Mouse (Mus musculus) neural tube, embryonic 12.5 days (tissue): ENCODE results near the gene Synm. TPM values are rescaled to one million over a fixed set of nuclear protein-coding genes. Genes with fewer than 3 reads are reported as not detected.

ENCODE experiments used
- ATAC-seq: fragments of 200-750 bp; cut with Nextera tagmentation; 2 replicates; pipeline ENCODE4 v1.8.0; 2017; ENCODE audit warnings: low read depth, mild to moderate bottlenecking, moderate TSS enrichment, moderate library complexity; ENCODE audit not compliant: low FRiP score
- H3K27ac ChIP-seq: fragments of 300-500 bp; sonication (generic); 2 replicates; pipeline ENCODE4 v1.5.1; 2016
- H3K27me3 ChIP-seq: fragments of 300-500 bp; sonication (generic); replicated peaks from 2 replicates; pipeline ENCODE4 v1.6.1; 2016; ENCODE audit warnings: mild to moderate bottlenecking
- H3K36me3 ChIP-seq: fragments of 300-500 bp; sonication (generic); 2 replicates; pipeline ENCODE4 v1.6.1; 2016; ENCODE audit warnings: mild to moderate bottlenecking
- H3K4me1 ChIP-seq: fragments of 300-500 bp; sonication (generic); 2 replicates; pipeline ENCODE4 v1.6.1; 2016
- H3K4me2 ChIP-seq: fragments of 300-500 bp; sonication (generic); replicated peaks from 2 replicates; pipeline ENCODE4 v1.6.1; 2016; ENCODE audit warnings: mild to moderate bottlenecking
- H3K4me3 ChIP-seq: fragments of 300-500 bp; sonication (generic); 2 replicates; pipeline ENCODE4 v1.5.1; 2016
- H3K9ac ChIP-seq: fragments of 300-500 bp; sonication (generic); 2 replicates; pipeline ENCODE4 v1.6.1; 2016; ENCODE audit warnings: mild to moderate bottlenecking
- H3K9me3 ChIP-seq: fragments of 300-500 bp; sonication (generic); 2 replicates; pipeline ENCODE4 v1.6.1; 2016; ENCODE audit warnings: mild to moderate bottlenecking
- WGBS: fragments of 180-500 bp; shearing (Covaris S2); methylation state at CpG from one replicate; pipeline ENCODE4 v1.1.7; 2016; 5-methylcytosine and 5-hydroxymethylcytosine counted together
- polyA plus RNA-seq: library from polyadenylated mRNA; unstranded; fragments of >200 nt; fragmentation: Nextera tagmentation; extraction: Ambion mirVana; gene quantifications from 2 replicates; pipeline ENCODE4 v1.2.1, GENCODE M21; 2016

Synm gene
- polyA plus RNA-seq, 1 experiment from 2014 or later: 14.7 TPM

DNA sequence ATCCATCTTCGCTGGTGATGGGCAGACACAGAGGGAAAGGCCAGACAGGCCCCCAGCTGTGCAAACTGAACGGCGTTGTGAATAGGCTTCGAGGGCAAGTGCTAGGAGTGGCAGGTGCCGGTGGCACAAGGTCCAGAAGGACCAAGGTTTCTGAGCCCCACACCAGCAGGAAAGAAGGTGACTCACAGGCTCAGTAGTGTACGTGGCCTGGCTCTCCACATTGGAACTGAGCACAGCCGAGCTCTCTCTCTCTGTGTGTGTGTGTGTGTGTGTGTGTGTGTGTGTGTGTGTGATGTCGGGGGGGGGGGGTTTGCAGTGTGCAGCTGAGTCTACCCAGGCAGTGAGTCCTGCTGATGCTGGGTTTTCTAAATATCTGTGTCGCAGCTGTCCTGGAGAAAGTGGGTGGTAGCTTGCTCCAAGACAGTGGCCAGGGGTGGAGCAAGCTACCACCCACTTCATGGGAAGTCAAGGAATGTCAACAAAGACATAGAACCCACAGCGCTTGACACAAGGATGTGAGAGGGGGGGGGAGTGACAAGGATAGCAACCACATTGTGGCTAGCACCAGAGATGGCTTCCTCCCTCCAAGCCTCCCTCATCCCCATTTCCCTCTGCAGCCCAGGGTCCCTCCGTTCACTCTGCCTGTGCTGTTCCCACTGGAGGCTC is 43.2 kb downstream of the Synm start:
- WGBS: 65% methylated on average over 10 of the region's 11 CpGs
- H3K9me3 ChIP-seq: peaks cover 3% of the 10 kb centered on the region; the same call in 1 of the 2 replicates
- no peaks in the 10 kb centered on the region for H3K27me3 ChIP-seq
- no peak overlapping the region for H3K4me2 ChIP-seq
- H3K4me1 ChIP-seq: peaks cover 26% of the 10 kb centered on the region
- H3K9ac ChIP-seq: no peak overlapping the region
- no peak overlapping the region for H3K4me3 ChIP-seq
- H3K36me3 ChIP-seq: peaks cover 12% of the 10 kb centered on the region
- no peak for ATAC-seq
- no peak overlapping the region for H3K27ac ChIP-seq

DNA sequence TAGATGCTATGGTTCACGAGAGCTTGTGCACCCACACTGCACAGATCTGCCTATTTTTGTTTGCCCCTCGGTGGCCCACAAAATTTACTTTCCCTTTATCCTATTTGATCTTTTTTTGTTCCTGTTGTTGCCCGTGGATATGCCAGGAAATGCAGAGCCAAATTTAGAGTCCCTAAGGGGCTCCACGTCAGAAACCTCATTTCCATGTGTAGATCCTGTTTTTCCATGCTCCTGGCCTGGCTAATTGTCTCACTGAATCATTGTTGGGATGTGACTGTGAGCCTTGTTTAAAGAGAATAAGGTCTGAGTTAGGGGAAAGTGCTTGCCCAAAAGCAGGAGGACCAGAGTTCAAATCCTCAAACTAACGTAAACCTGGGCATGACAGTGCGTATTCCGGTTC is 44.4 kb downstream of the Synm start:
- H3K36me3 ChIP-seq: peaks cover 20% of the 10 kb centered on the region

DNA sequence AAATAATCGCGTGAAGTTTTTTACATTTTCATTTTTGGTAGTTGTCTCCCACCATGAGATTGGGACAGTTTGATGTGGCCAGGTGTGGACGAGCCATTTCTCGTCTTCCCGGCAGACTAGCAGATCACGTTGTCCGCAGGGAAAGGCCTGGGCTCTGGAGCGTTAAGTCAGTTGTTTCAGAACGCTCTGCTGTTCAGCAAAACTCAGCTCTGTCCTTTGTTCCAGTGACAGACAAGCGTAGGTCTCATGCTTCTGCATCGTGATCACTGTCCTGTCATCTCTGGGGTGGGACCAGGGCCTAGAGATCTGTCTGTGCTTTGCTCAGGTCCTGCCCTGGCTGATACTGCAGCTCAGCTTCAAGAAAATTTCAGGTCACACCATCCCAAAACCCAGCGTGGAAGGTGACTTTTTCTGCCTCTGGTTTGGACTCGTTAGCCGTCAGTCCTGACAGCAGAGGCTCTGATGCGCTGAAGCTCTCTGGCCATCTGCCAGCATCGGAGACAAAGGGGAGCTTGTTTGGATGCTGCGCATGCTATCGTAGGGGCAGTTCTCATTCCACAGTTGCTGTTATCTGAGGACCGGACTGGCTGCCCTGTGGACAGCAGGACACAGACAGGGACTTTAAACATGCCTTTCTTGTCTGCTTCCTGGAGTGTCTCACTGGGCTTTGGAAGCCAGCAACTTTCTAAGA is 45.6 kb downstream of the Synm start:
- peaks cover 26% of the 10 kb centered on the region for H3K4me1 ChIP-seq
- no peaks in the 10 kb centered on the region for H3K27me3 ChIP-seq
- peak; percentile 72 for ATAC-seq
- peaks cover 27% of the 10 kb centered on the region for H3K36me3 ChIP-seq
- 0 out of 2 replicates have a peak overlapping the region, but pooled peaks have one; percentile 22 for H3K4me2 ChIP-seq
- WGBS: 49% methylated on average over 19 of the region's 19 CpGs
- H3K27ac ChIP-seq: peak overlapping the region; percentile 54; the same call in 1 of the 2 replicates
- peaks cover 3% of the 10 kb centered on the region; the same call in 1 of the 2 replicates for H3K9me3 ChIP-seq
- no peak overlapping the region for H3K9ac ChIP-seq
- H3K4me3 ChIP-seq: no peak overlapping the region

More for the DNA sequence above, 44.4 kb downstream of the Synm start:
- ATAC-seq: no peak
- Histone ChIP-seq H3K4me1 (peaks cover 26% of the 10 kb centered on the region), H3K27me3 (no peaks in the 10 kb centered on the region), H3K4me3 (no peak overlapping the region), H3K9me3 (peaks cover 3% of the 10 kb centered on the region; the same call in 1 of the 2 replicates), H3K27ac (no peak overlapping the region), H3K4me2 (no peak overlapping the region), H3K9ac (no peak overlapping the region)
- WGBS: 65% methylated on average over 7 of the region's 7 CpGs

DNA sequence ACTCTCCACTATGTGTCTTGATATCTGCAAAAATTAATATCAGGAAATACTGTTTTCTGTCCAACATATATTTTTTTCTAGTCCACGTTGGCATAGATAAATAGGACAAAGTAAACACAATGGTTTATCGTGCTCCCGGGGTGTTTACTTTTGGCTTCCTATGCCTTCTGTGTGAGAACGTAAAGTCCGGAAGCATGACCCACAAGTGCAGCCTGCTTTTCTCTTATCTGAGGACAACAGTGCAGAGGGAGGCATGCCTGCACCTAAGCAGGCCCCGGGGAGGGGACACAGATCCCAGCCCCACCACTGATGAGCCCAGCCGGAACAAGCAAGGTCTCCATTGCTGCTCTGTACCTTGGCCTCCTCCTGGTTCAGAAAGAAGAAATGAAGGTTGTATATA is 49.3 kb downstream of the Synm start:
- Histone ChIP-seq H3K27ac (no peak overlapping the region), H3K4me2 (no peak overlapping the region), H3K36me3 (peaks cover 27% of the 10 kb centered on the region), H3K27me3 (no peaks in the 10 kb centered on the region), H3K4me3 (no peak overlapping the region), H3K9me3 (peaks cover 3% of the 10 kb centered on the region; the same call in 1 of the 2 replicates), H3K4me1 (peaks cover 16% of the 10 kb centered on the region), H3K9ac (no peak overlapping the region)
- 88% methylated on average over 7 of the region's 7 CpGs for WGBS
- ATAC-seq: no peak

DNA sequence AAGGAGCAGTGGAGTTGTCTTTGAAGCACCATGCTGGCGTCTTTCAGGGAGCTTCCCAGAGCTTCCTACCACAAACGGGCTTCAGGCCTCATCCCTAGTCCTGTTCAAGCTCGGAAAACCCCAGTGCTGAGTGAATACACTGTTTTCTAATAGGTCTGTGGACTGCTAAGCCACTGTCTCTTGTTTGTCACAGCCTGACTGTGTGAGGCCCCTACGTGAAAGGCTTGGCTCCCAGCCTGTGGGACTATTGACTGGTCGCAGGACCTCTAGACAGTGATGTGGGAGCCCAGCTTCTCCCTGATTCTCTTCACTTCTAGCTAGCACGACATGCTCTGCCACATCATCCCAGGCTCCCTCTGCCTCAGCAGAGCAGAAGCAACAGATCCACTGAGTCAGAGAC is 51.4 kb downstream of the Synm start:
- no peak overlapping the region for H3K27ac ChIP-seq
- 91% methylated on average over 6 of the region's 6 CpGs for WGBS
- H3K4me2 ChIP-seq: no peak overlapping the region
- H3K4me1 ChIP-seq: no peaks in the 10 kb centered on the region
- H3K4me3 ChIP-seq: no peak overlapping the region
- peaks cover 3% of the 10 kb centered on the region; the same call in 1 of the 2 replicates for H3K9me3 ChIP-seq
- H3K9ac ChIP-seq: no peak overlapping the region
- H3K27me3 ChIP-seq: no peaks in the 10 kb centered on the region
- ATAC-seq: no peak
- peaks cover 27% of the 10 kb centered on the region for H3K36me3 ChIP-seq

DNA sequence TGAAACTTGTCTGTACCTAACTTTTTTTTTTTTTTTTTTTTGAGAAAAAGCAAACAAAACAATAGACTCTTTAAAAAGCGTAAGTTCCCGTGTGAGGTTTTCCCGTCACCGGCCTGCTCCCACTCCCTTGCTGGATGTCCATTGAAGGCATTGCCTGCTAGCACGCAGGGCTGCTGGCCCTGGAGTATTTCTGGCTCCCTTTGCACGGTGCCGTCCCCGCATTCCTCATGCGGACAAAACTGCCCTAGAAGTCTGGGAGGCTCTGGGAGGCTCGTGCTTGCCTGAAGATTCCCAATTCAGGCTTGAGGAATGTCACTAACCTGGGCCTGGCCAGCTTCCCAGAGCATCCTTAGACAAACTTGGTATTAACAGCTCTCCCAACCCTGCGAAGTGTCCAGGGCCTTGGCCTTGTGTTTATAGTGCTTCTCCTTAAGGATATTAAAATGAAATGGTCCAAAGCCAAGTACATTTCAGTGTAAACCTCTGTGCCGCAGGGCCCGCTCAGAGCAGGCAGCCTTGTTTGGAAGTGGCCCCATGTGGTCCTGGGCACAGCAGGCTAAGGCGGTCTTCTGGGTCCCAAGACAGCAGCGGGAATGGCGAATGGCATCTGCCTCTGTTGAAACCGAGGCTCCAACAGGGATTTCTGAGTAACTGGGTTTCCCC is 58.2 kb downstream of the Synm start:
- Histone ChIP-seq H3K9me3 (no peaks in the 10 kb centered on the region), H3K27ac (no peak overlapping the region), H3K4me2 (no peak overlapping the region), H3K27me3 (no peaks in the 10 kb centered on the region), H3K4me3 (no peak overlapping the region), H3K4me1 (peaks cover 9% of the 10 kb centered on the region; the same call in 1 of the 2 replicates), H3K9ac (no peak overlapping the region), H3K36me3 (peaks cover 6% of the 10 kb centered on the region; the same call in 1 of the 2 replicates)
- 72% methylated on average over 17 of the region's 17 CpGs for WGBS
- ATAC-seq: no peak

DNA sequence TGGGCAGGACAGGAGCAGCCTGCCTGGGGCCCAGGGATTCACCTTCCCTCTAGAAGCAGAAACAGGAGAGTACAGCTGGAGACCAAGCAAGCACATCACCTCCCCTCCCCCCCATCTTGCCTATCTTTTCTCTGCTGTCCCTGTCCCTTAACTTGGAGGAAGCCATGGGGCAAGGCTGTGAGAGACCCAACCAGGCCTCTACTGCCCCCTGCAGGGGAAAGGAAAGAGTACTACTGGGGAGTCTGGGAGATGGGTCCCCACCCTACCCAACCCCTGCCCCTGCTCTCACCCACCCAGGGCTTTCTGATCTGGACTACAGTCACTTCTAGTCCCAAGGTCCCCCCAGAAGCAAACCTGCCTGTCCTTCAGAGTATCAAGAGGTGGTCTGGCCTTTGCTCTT is 58.7 kb downstream of the Synm start:
- no peaks in the 10 kb centered on the region for H3K9me3 ChIP-seq
- H3K9ac ChIP-seq: no peak overlapping the region
- no peak overlapping the region for H3K27ac ChIP-seq
- peaks cover 9% of the 10 kb centered on the region; the same call in 1 of the 2 replicates for H3K4me1 ChIP-seq
- ATAC-seq: peak; percentile 17; the same call in 1 of the 2 replicates
- peaks cover 6% of the 10 kb centered on the region; the same call in 1 of the 2 replicates for H3K36me3 ChIP-seq
- H3K27me3 ChIP-seq: no peaks in the 10 kb centered on the region
- no peak overlapping the region for H3K4me2 ChIP-seq
- H3K4me3 ChIP-seq: no peak overlapping the region

DNA sequence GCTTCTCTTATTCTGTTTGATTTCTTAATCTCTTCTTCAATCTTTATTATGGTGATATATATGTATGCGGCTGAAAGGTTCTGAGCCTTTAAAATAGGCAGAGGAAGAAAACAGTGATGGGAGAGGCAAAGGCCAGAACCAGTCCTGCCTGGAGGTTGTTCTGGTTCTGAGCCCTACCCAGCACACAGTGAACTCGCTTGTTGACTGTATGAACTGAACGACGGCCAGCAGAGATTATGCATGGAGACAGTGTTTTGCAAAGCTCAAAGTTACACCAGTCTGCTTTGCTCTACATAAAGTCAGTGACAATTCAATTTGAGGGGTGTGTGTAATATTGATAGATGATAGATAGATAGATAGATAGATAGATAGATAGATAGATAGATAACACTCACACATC is 60.2 kb downstream of the Synm start:
- Histone ChIP-seq H3K36me3 (peaks cover 6% of the 10 kb centered on the region; the same call in 1 of the 2 replicates), H3K4me2 (no peak overlapping the region), H3K4me1 (peaks cover 9% of the 10 kb centered on the region; the same call in 1 of the 2 replicates), H3K9me3 (no peaks in the 10 kb centered on the region), H3K4me3 (no peak overlapping the region), H3K27me3 (no peaks in the 10 kb centered on the region), H3K9ac (no peak overlapping the region), H3K27ac (no peak overlapping the region)
- 95% methylated on average over 4 of the region's 4 CpGs for WGBS
- ATAC-seq: no peak

DNA sequence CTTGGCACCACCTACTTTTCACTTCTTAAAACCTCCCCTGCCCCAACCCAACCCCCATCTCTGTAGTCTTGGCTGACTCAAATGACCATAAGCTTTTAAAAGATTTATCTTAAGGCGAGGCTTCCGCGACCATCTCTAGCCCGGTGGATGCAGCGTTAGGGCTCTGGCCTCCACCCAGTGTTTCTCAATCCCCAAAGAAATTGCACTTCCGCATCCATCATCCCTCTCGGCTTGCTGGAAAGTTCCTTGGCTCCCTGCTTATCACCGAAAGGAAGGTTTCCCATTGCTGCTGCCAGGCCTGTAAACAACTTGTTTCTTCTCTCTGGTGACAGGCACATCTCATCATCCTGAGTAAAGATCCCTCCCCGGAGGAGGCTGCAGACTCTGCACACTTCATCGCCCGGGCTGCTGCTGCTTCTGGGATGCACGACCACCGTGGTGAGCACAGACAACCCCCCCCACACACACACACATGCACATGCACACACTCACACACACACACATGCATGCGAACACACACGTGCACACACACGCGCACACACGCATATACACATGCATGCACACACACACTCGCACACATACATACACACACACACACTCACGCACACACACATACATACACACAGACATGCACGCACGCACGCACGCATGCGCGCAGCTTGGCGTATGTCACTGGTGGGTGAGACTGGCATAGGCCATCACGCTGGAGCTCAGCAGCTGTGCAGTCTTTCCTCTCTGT is 61.5 kb downstream of the Synm start:
- no peaks in the 10 kb centered on the region for H3K27me3 ChIP-seq
- H3K9me3 ChIP-seq: no peaks in the 10 kb centered on the region
- no peak overlapping the region for H3K9ac ChIP-seq
- ATAC-seq: no peak
- peaks cover 6% of the 10 kb centered on the region; the same call in 1 of the 2 replicates for H3K36me3 ChIP-seq
- H3K27ac ChIP-seq: no peak overlapping the region
- H3K4me1 ChIP-seq: peaks cover 9% of the 10 kb centered on the region; the same call in 1 of the 2 replicates
- 94% methylated on average over 28 of the region's 28 CpGs for WGBS
- H3K4me2 ChIP-seq: no peak overlapping the region
- H3K4me3 ChIP-seq: no peak overlapping the region

DNA sequence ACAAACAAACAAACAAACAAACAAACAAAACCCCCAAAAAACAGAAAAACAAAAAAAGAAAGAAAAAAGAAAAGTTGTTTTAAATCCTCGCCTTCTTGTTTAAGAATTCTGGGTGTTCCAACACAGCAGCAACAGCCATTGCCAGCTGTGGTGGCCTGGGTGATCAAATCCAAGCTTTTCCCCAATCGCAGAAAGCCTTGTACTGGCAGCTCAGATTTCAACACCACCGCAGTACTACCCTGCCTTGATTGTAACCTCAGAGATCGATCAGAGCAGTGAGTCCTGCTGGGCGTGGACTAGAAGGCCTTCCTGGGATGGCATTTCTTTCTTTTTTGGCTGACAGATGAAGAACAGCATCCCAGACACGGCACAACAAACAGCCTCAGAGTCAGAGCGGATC is 63.6 kb downstream of the Synm start:
- Histone ChIP-seq H3K9ac (no peak overlapping the region), H3K9me3 (no peaks in the 10 kb centered on the region), H3K4me3 (no peak overlapping the region), H3K27ac (no peak overlapping the region), H3K36me3 (peaks cover 6% of the 10 kb centered on the region; the same call in 1 of the 2 replicates), H3K27me3 (no peaks in the 10 kb centered on the region), H3K4me2 (no peak overlapping the region), H3K4me1 (peaks cover 4% of the 10 kb centered on the region; the same call in 1 of the 2 replicates)
- ATAC-seq: no peak
- 81% methylated on average over 7 of the region's 7 CpGs for WGBS

DNA sequence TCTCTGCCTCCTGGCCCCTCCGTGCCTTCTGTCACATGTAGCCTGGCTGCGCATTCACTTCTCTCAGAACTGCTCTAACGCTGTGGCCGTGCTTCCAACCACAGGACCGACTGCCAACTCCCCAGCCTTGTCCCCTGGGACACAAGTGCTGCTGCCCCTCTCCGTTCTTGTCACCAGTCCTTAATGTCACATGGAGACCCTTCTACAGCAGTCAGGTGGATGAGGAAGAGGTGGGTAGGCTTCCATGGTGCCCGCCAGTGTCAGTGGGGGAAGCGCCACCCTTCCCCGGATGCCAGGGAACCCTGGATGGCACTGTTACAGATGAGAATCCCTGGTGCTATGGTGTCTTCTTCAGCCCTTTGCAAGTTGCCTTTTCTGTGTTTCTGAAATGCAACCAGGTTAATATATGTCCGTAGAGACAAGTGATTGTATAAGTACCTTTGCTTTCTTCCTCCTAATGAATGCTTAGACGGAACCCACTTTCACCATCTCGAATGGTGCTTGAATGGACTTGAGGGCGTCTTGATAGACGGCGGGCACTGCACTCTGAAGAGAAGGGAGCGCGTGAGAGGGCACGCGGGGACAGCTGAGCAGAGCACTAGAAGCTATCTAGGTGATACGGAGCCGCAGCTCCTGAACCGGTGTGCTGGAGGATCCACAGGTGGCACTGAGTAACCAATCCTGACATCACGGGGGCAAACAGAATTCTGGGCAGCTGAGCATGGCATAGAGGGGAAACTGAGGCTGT is 66.6 kb downstream of the Synm start:
- WGBS: 92% methylated on average over 23 of the region's 23 CpGs
- H3K4me3 ChIP-seq: no peak overlapping the region
- H3K4me1 ChIP-seq: no peaks in the 10 kb centered on the region
- H3K9me3 ChIP-seq: no peaks in the 10 kb centered on the region
- H3K4me2 ChIP-seq: no peak overlapping the region
- H3K27ac ChIP-seq: no peak overlapping the region
- no peaks in the 10 kb centered on the region for H3K27me3 ChIP-seq
- H3K9ac ChIP-seq: no peak overlapping the region
- no peaks in the 10 kb centered on the region for H3K36me3 ChIP-seq
- ATAC-seq: no peak
